Mouse (Mus musculus) liver, embryonic 14.5 days (tissue): ENCODE results near the gene Ammecr1. TPM values are rescaled to one million over a fixed set of nuclear protein-coding genes. Genes with fewer than 3 reads are reported as not detected.

Experiments used
- ATAC-seq: fragments of 200-750 bp; cut with Nextera tagmentation; 2 replicates; pipeline ENCODE4 v1.8.0; 2017; ENCODE audit warnings: moderate number of reproducible peaks, mild to moderate bottlenecking, moderate library complexity; ENCODE audit not compliant: insufficient read depth
- DNase-seq, 3 experiments: peaks; one replicate each; pipeline ENCODE4 v3.0.0-alpha.2; 2012 to 2013; ENCODE audit warnings: low read depth in 3 of 3, low spot score in 3 of 3
- H3K27ac ChIP-seq: fragments of 300-500 bp; sonication (generic); 2 replicates; pipeline ENCODE4 v1.5.1; 2014; ENCODE audit warnings: moderate library complexity, mild to moderate bottlenecking, control low read depth, inconsistent platforms
- H3K27me3 ChIP-seq: fragments of 300-500 bp; sonication (generic); 2 replicates; pipeline ENCODE4 v1.6.1; 2014; ENCODE audit warnings: mild to moderate bottlenecking, low read length, moderate library complexity; ENCODE audit not compliant: control insufficient read depth, insufficient read depth
- H3K36me3 ChIP-seq: fragments of 300-500 bp; sonication (generic); replicated peaks from 2 replicates; pipeline ENCODE4 v1.6.1; 2014; ENCODE audit warnings: low read depth; ENCODE audit not compliant: control insufficient read depth, insufficient read depth
- H3K4me1 ChIP-seq, 2 experiments: fragments of 200-500 bp in 1 of 2; fragments of 300-500 bp in 1 of 2; sonication (generic) in 1 of 2; replicated peaks; 2 replicates each; pipeline ENCODE4 v1.6.1; 2012 to 2014; ENCODE audit warnings: antibody characterized with exemption in 1 of 2, inconsistent platforms in 1 of 2, low read length in 1 of 2; ENCODE audit not compliant: control insufficient read depth in 2 of 2, insufficient read depth in 2 of 2
- H3K4me2 ChIP-seq: fragments of 300-500 bp; sonication (generic); 2 replicates; pipeline ENCODE4 v1.6.1; 2014; ENCODE audit warnings: low read depth, mild to moderate bottlenecking, control low read depth, moderate library complexity
- H3K4me3 ChIP-seq, 2 experiments: fragments of 200-500 bp in 1 of 2; fragments of 300-500 bp in 1 of 2; sonication (generic) in 1 of 2; 2 replicates each; pipeline ENCODE4 v1.5.1; 2012 to 2014; ENCODE audit warnings: low read depth in 2 of 2, low read length in 2 of 2, mild to moderate bottlenecking in 2 of 2, control low read depth in 1 of 2, inconsistent platforms in 1 of 2, moderate library complexity in 1 of 2; ENCODE audit not compliant: insufficient read depth in 1 of 2
- H3K9ac ChIP-seq: fragments of 300-500 bp; sonication (generic); replicated peaks from 2 replicates; pipeline ENCODE4 v1.6.1; 2014; ENCODE audit warnings: mild to moderate bottlenecking, control low read depth, moderate library complexity
- H3K9me3 ChIP-seq: fragments of 300-500 bp; sonication (generic); 2 replicates; pipeline ENCODE4 v1.6.1; 2016; ENCODE audit warnings: low read length, mixed read lengths; ENCODE audit not compliant: control insufficient read depth
- CTCF ChIP-seq: IDR thresholded peaks from 2 replicates; pipeline ENCODE4 v1.5.1; 2016; ENCODE audit warnings: antibody characterized with exemption, low read depth, control low read depth
- EP300 ChIP-seq: IDR thresholded peaks from 2 replicates; pipeline ENCODE4 v1.6.1; 2016; ENCODE audit warnings: antibody characterized with exemption, low read depth
- WGBS: fragments of 180-500 bp; shearing (Covaris S2); extraction: QIAGEN DNeasy Blood & Tissue Kit; methylation state at CpG from one replicate; pipeline ENCODE4 v1.1.7; 2014; ENCODE audit not compliant: insufficient replicate concordance; 5-methylcytosine and 5-hydroxymethylcytosine counted together
- polyA plus RNA-seq, 2 experiments: library from polyadenylated mRNA; depleted of rRNA in 1 of 2; stranded (reverse) in 1 of 2; unstranded in 1 of 2; fragments of >200 nt; fragmentation: Nextera tagmentation in 1 of 2; extraction: Ambion mirVana in 1 of 2; gene quantifications; 2 replicates each; pipeline versions ENCODE4 v1.2.1 to v1.2.3; 2012 to 2014

The Ammecr1 gene
- 3.2 and 5.0 TPM in 2 replicates for polyA plus RNA-seq (2012; rRNA removed)
- polyA plus RNA-seq (2014; fragmentation: Nextera tagmentation; extraction: Ambion mirVana): 12.8 and 14.8 TPM in 2 replicates

GRCm38 (mm10) chrX:142966008-142966966 is at the start of gene Ammecr1:
Gene Ammecr1, minus strand, starts transcription at chrX:142966728.
- DNase-seq (peak; percentile 57 to 63 (median 57)), ATAC-seq (peak; percentile 95)
- Histone ChIP-seq H3K9ac (peak within 1 kb of the TSS; percentile 95), H3K27ac (peak within 1 kb of the TSS; percentile 66), H3K4me2 (peak within 1 kb of the TSS; percentile 72), H3K4me1 (peaks cover 4 to 9% of the 10 kb centered on the region in 2 experiments), H3K27me3 (no peaks in the 10 kb centered on the region), H3K36me3 (no peaks in the 10 kb centered on the region), H3K9me3 (no peaks in the 10 kb centered on the region), H3K4me3 (peak within 1 kb of the TSS; percentile 81 to 99)
- 17% methylated on average over 86 of the region's 112 CpGs for WGBS
- TF ChIP-seq EP300 (no peak), CTCF (no peak)

- DNase-seq (peak in 1 of 3 experiments; percentile 39), ATAC-seq (peak; percentile 61)
- TF ChIP-seq CTCF (no peak), EP300 (no peak)
- Histone ChIP-seq H3K27me3 (no peaks in the 10 kb centered on the region), H3K4me2 (peak overlapping the region; percentile 34), H3K9me3 (no peaks in the 10 kb centered on the region), H3K4me1 (peaks cover 28 to 31% of the 10 kb centered on the region in 2 experiments), H3K9ac (no peak overlapping the region), H3K27ac (peak overlapping the region; percentile 54), H3K36me3 (no peaks in the 10 kb centered on the region), H3K4me3 (no peak overlapping the region)
- 45% methylated on average over 3 of the region's 3 CpGs for WGBS
Observed at GRCm38 (mm10) chrX:143014118-143014517, 47.6 kb upstream of the Ammecr1 start.

- DNase-seq (no peak), ATAC-seq (peak; percentile 68)
- 20% methylated on average over 3 of the region's 3 CpGs for WGBS
- Histone ChIP-seq H3K4me3 (no peak overlapping the region), H3K9me3 (no peaks in the 10 kb centered on the region), H3K4me2 (peak overlapping the region; percentile 53), H3K4me1 (peaks cover 28 to 31% of the 10 kb centered on the region in 2 experiments), H3K27ac (peak overlapping the region; percentile 80), H3K9ac (peak overlapping the region; percentile 28; the same call in 1 of the 2 replicates), H3K27me3 (no peaks in the 10 kb centered on the region), H3K36me3 (no peaks in the 10 kb centered on the region)
- TF ChIP-seq CTCF (no peak), EP300 (no peak)
Observed at GRCm38 (mm10) chrX:143012334-143012733, 45.8 kb upstream of the Ammecr1 start.

GRCm38 (mm10) chrX:143011865-143012264 is 45.3 kb upstream of the Ammecr1 start:
- H3K9ac ChIP-seq: no peak overlapping the region
- 23% methylated on average over 4 of the region's 4 CpGs for WGBS
- peak; percentile 99 for ATAC-seq
- peak in 2 of 3 experiments; percentile 47 to 57 for DNase-seq
- peak overlapping the region; percentile 53 for H3K4me2 ChIP-seq
- TF ChIP-seq CTCF: no peak
- TF ChIP-seq EP300: peak; percentile 81
- H3K4me1 ChIP-seq: peaks cover 28 to 31% of the 10 kb centered on the region in 2 experiments
- no peak overlapping the region for H3K4me3 ChIP-seq
- H3K27ac ChIP-seq: peak overlapping the region; percentile 80
- H3K36me3 ChIP-seq: no peaks in the 10 kb centered on the region
- H3K9me3 ChIP-seq: no peaks in the 10 kb centered on the region
- no peaks in the 10 kb centered on the region for H3K27me3 ChIP-seq
